Mouse (Mus musculus): ENCODE measurements around the gene C030005K15Rik. TPM values are rescaled to one million over a fixed set of nuclear protein-coding genes. Genes with fewer than 3 reads are reported as not detected.
"Not testable (repeated sequence)": the region's sequence is repeated elsewhere in the genome, so short reads cannot be mapped to it uniquely, and the experiment has no call there.

C030005K15Rik gene
- total RNA-seq (2021) = not detected
- long read RNA-seq, experiment 1 = 0 reads
- long read RNA-seq, experiment 2 = 0 reads

DNA sequence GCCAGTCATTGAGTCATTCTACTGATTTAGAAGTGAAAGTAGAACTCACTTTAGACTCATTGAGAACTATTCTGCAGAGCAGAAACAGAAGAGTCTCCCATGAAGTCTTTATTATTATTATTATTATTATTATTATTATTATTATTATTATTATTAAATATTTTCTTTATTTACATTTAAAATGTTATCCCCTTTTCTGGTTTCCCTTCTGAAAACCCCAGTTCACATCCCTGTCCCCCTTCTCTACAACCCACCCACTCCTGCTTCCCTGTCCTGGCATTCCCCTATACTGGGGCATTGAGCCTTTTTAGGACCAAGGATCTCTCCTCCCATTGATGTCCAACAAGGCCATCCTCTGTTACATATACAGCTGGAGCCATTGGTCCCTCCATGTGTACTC lies at the start of gene C030005K15Rik:
Gene C030005K15Rik, minus strand, starts transcription at position 101 of the 400 bp plus-strand sequence.
- intact Hi-C loops (cut with DNase I; ENCODE audit: low total_unique reads); DNase-seq: not testable (repeated sequence)

DNA sequence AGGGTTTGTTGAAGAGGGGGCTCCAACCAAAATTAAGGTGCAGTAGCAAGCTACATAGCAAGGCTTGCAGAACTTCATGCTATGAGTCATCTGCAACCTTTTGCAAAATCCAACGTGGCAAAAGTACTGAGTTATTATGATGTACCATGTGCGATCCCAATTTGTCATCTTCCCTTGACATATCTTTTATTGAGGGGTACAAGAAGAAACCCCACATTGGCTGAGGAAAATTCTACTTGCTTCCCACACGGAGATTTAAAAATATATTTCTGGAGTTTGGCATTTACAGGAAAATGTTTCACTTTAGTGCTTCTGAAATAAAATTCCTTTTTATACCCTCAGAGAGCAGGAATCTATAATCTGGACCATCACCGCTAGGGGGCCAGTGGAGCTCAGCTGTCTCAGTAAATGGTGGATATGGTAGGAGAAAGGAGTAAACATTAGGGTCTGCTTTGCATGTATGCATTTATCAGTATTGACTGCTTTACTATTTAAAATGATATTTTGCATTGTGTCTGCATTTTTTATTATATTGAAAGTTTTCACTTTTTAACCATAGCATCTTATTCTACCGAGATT lies 41.7 kb upstream of the C030005K15Rik start:
- intact Hi-C loops (cut with DNase I; ENCODE audit: low total_unique reads) = no loop called here
- no peak for DNase-seq

DNA sequence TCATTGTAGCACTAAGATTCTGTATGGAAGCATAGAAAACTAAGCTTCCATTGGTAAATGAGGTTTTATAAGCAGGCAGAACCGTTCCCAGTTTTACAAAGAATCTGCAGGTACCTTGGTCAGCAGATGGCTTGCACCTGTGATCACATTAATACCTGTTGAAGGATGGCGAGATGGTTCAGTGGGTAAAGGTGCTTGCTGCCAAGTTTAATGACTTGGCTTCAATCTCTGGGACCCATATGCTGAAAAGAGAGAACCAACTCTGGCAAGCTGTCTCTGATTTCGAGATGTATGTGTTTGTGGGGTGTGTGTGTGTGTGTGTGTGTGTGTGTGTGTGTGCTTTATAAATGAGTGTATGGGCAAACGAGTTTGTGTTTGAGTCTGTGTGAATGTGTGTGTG lies 27.3 kb upstream of the C030005K15Rik start:
- DNase-seq = no peak
- intact Hi-C loops (cut with DNase I; ENCODE audit: low total_unique reads) = no loop called here

DNA sequence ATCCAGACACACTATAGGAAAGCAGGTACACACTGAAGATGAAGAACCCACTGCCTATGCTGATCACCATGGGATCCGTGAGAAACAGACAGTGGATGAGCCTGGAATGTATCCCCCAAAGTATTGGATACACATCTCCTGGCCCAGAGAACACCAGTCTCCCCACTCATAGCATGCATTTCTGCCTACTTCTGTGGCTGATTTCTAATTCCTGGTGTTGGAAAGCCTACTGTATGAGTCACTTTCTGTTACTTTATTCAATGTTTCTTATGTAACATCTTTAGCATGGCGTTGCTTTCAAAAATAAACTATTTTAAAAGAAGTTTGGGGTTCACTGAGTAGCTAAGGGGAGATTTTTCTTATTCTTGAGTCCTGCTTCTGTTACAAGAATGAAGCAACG lies 20.7 kb upstream of the C030005K15Rik start:
- DNase-seq = no peak
- intact Hi-C loops (cut with DNase I; ENCODE audit: low total_unique reads) = no loop called here

DNA sequence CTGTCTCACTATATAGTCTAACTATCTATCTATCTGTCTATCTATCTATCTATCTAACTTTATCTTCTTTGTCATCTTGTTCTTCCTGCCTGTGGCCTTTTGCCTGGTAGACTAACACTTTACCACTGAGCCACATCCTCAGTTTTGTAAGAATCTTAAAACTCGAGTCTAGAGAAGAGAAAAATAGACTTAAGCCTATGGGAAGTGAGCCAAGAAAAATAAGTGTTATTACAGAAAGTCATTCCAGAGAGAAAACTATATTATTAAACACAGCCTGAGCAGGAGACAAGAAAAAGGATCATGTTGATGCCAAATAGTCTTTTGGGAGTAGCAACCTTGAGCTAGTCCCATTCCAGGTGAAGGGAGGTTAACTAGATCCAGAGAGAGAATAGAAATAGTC lies 626 bp downstream of the C030005K15Rik start:
- intact Hi-C loops (cut with DNase I; ENCODE audit: low total_unique reads) = no loop called here

DNA sequence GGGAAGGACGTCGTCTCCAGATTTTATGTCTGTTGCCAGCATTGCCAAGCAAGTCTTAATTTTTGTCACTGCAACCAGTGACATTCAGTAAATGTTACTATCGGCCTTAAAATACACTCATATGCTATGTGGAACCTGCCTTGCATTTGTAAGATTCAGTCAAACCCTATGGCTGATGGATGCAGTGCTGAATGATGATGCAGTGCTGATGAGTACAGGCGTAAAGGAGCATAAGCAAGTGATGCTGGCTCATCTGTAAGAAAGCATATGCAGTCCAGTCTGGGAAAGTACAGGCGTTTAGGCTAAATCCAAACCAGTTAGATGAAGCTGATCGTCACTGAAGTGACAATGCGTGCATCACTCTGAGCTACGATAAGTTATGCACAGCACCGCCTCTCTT lies 3.8 kb downstream of the C030005K15Rik start:
- intact Hi-C loops (cut with DNase I; ENCODE audit: low total_unique reads) = no loop called here
- no peak for DNase-seq

More for the DNA sequence above, 626 bp downstream of the C030005K15Rik start:
- no peak for DNase-seq

DNA sequence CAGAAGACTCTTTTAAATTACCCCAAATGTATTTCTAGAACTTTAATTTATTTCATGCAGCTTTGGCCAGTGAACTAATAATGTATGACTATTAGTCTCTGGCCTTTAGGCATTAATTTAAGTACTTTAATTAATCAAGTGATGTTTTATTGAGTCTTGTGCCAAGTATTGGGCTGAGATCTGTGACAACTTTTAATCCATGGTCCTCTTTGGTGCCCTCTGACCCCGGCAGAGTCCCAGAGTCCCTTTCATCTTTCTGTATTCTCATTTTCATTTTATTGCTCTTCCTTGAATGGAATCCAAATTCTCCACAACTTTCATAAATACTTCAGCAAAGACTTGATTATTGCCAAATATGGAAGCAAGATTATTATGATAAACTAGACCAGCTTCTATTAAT lies 5.9 kb downstream of the C030005K15Rik start:
- no peak for DNase-seq
- intact Hi-C loops (cut with DNase I; ENCODE audit: low total_unique reads) = no loop called here

DNA sequence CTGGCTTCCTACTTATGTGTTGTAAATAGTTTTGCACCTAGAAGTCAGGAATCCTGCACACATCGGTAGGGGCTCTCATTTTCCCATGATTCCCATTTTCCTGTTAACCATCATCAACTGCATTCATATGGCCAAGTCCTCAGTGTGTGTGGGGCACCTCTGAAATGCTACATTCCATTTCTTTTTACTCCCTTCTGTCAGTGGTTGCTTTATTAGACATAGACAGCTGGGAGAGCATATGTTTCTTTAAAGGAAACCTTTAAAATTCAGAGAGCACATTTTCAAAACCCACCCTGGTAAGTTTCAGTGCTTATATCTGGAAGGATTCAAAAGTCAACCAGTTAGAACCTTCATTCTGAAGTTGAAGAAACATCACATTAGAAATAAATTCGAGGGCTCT lies 8.5 kb downstream of the C030005K15Rik start:
- intact Hi-C loops (cut with DNase I; ENCODE audit: low total_unique reads) = loop anchor here (10.0 kb wide), 1 partner anchor 1367 kb away; no protein-coding TSS in a partner anchor
- DNase-seq = no peak

DNA sequence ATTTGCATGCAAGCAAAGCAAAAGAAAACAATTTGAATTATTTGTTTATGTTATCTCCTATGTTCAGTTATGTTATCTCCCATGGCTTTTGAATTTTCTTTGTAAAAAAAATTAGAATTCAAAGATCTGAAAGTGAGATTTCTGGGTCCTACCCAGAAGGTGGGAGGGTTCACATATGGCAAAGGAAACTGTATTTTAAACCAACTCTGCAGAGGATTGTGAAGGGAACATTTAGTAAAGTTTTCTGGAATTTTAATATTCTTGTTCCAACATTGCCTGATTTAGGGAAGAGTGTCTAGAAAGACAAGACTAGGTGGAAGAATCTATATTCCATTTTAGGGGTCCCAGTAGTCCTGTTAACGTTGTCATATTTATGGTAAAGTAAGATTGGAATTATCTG lies 9.3 kb downstream of the C030005K15Rik start:
- intact Hi-C loops (cut with DNase I; ENCODE audit: low total_unique reads) = loop anchor here (10.0 kb wide), 1 partner anchor 1368 kb away; no protein-coding TSS in a partner anchor
- DNase-seq = no peak

DNA sequence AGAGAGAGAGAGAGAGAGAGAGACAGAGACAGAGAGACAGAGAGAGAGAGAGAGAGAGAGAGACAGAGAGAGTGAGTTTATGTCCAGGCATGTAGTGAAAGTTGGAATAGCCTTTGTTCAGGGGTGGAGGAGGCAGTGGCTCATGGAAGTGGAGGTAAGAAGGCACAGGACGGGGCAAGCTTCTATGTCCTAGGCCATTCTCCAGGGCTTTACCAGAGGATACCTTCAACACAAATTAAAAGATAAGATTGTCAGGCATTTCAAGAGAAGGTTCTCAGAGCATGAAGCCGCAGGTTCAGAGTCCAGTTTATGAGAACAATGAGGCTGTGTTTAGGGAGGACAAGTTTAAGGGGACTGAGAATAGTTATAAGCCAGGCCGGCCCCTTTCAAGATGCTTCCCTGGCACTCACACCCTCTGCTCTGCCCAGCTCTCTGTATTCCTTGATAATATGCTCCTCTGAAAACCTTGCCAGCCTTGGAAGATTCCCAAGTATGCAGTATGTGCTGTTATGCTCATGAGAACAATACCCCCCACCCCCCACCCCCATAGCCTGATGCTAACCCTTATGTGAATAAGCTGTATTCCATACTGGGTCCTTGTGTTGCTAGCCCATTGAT lies 11.2 kb downstream of the C030005K15Rik start:
- DNase-seq = no peak
- intact Hi-C loops (cut with DNase I; ENCODE audit: low total_unique reads) = loop anchor here (10.0 kb wide), 1 partner anchor 1369 kb away; no protein-coding TSS in a partner anchor

DNA sequence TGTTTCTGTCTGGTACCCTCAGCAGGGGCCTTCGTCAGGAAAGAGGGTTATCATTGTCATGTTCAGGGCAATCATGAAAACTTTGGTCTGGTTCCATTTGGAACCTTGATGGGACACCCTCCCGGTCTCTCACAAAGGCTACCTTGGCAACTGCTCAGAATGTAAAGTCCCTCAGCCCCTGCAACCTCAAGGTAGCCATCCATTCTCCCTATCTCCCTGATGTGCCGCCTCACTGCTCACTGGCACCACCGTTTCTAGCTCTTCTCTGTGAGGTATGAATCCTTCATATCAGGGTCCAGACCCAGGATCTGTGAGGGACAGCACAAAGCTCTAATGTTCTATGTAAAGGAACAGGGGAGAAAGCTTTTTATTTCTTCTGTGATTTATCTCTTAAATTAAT lies 12.0 kb downstream of the C030005K15Rik start:
- no peak for DNase-seq
- intact Hi-C loops (cut with DNase I; ENCODE audit: low total_unique reads) = loop anchor here (10.0 kb wide), 1 partner anchor 1370 kb away; no protein-coding TSS in a partner anchor

DNA sequence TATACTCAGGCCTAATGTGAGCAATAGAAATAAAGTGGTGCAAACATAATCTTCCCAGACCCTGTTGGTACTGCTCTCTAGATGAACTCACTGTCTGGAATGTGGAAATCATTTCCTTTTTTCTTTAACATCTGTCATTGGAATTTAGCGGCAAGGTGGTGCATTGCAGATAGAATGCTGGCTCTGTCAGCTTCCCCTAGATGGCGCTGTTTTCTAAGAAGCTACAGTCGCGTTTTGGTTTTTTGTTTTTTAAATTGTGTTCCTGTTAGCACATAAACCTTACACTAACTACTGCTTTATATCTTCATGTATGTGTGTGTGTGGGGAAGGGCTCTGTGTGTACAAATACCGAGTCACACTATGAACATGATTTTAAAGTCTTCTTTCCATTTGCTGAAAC lies 13.9 kb downstream of the C030005K15Rik start:
- intact Hi-C loops (cut with DNase I; ENCODE audit: low total_unique reads) = loop anchor here (10.0 kb wide), 1 partner anchor 1372 kb away; no protein-coding TSS in a partner anchor

DNA sequence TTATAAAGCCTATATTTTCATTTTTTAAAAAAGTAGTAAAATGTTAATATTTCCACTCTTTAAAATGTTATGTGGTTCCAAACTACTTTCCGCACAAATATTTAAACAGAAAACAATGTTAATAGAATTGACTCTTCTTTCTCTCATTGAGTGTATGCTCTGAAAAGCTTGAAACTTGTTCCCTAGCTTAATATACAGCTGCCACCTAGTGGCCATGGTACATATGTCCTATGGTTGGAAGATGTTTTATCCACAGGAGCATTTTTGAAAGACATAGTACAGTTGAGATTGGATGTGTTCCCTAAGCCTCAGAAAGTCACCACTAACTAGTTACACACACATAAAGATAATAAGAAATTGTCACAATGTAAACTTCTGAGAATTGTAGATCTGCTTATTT lies 22.0 kb downstream of the C030005K15Rik start:
- intact Hi-C loops (cut with DNase I; ENCODE audit: low total_unique reads) = no loop called here
- DNase-seq = peak; percentile 25

More for the DNA sequence above, 13.9 kb downstream of the C030005K15Rik start:
- peak; percentile 4 for DNase-seq

DNA sequence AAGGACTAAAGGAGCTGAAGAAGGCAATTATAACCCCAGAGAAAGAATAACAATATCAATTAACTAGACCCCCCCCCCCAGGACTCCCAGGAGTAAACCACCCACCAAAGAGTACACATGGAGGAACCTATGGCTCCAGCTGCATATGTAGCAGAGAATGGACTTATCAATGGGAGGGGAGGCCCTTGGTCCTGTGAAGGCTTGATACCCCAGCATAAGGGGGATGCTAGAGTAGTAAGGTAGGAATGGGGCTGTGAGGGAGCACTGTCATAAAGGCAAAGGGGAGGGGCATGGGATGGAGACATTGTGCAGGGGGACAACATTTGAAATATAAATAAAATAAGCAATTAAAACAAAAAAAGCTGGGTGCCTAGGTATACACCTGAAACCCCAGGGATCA lies 24.2 kb downstream of the C030005K15Rik start:
- intact Hi-C loops (cut with DNase I; ENCODE audit: low total_unique reads) = no loop called here

DNA sequence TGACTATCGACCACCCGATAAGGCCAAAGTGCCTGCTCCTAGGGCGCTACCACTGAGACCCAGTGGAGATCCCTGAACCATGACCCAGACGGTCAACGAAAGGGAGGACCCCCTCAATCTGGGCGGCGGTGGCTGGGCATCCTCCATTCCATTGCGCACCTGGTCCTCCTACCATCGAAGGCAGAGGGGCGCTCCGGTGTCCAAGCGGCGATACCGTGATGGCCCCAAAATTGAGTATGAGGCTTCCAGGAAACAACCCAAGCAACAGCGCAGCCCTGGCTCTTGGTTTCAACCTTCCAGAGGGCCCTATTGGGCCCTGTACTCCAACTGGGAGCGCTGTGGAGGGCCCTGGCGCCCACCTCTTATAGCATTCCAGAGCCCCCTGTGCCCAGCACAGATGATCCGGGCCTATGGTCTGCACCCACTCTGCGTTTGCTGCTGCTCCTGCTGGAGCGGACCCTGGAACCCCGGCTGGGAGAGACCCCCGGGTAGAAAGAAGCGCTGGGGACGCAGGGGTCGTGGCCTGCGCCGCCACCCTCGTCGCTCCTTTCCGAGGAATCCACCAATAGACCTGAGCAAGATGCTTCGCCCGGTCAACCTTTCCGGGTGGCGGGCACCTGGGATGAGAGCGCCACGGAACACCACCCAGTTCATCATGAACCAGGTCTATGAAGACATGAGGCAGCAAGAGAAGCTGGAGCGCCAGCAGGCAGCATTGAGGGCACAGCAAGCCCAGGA lies 33.0 kb downstream of the C030005K15Rik start:
- intact Hi-C loops (cut with DNase I; ENCODE audit: low total_unique reads) = loop anchor here (5.0 kb wide), 1 partner anchor 316 kb away; no protein-coding TSS in a partner anchor
- DNase-seq = peak; percentile 3

More for the DNA sequence above, 24.2 kb downstream of the C030005K15Rik start:
- no peak for DNase-seq

DNA sequence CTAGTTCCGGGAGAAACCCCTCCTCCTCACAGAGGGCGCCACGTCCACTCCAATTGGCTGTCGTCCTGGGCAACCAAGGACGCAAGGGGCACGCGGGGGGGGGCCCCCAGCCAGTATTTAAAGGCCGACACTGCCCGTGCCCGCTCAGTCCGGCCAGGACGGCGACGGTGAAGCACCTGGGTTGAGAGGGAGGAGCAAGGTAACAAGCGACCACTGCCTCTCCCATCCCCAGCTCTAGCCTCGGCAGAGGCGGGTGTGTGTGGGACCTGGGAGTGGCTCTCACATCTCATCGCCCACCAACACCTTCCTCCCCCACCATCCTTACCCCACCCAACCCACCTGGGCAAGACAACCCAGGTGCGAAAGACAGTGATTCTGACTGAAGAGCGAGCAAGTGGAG lies 33.6 kb downstream of the C030005K15Rik start, which contains the start of gene Ccer1:
Gene Ccer1, plus strand, starts transcription at position 147 of the 400 bp plus-strand sequence.
- no peak for DNase-seq
- intact Hi-C loops (cut with DNase I; ENCODE audit: low total_unique reads) = loop anchor here (5.0 kb wide), 1 partner anchor 316 kb away; no protein-coding TSS in a partner anchor

DNA sequence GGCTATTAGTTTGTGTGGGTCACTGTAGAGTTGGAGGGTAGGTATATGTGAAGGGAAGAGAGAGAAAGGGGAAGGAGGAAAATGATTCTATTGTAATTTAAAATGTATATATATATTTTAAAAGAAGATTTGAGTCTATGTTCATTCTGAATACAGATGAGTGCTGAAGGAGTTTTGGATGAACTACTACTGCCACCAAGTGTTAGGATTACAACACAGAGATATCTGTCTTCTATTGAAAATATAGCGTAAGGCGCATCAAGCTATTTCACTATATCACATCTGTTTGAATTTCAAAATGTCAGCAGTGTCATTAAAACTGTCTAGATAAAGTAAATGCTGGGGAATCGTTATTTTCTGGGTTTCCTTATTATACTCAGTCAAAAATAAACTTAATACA lies 37.1 kb downstream of the C030005K15Rik start:
- no peak for DNase-seq
- intact Hi-C loops (cut with DNase I; ENCODE audit: low total_unique reads) = no loop called here

DNA sequence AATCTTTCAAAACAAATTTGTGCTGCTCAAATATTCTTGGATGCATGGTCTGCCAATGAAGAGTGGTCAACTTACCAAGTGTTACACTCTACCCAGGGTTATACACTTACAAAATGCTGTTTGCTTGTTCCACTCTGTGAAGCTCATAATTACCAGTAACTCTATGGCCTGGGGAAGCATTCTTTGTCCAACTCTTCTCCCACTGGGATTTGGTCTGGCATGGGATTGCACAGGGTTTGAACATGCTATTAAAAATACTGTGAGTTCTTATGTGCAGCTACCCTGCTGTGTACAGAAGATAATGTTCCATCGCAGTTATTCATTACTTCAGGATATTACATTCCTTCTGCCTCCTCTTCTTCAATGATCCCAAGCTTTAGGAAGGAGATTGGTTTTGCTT lies 39.4 kb downstream of the C030005K15Rik start:
- intact Hi-C loops (cut with DNase I; ENCODE audit: low total_unique reads) = no loop called here
- peak; percentile 24 for DNase-seq

DNA sequence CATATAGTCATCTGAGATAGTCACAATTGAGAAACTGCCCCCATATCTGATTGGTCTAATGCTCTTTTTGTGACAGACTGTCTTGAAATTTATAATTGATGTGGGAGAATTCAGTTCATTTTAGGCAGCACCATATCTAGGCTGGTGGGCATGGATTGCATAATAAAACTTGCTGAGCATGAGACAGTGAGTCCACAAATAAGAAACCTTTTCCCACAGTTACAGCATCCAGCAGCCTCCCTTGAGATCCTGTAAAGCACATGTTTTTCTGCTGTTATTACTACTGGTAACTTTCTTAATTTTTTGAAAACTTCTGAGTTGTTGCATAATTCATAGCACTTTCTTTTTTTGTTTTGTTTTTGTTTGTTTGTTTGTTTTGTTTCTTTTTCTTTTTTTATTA lies 43.6 kb downstream of the C030005K15Rik start:
- DNase-seq = no peak
- intact Hi-C loops (cut with DNase I; ENCODE audit: low total_unique reads) = no loop called here
